Mouse (Mus musculus): Measurements from ENCODE around the gene Pmf1. TPM values are rescaled to one million over a fixed set of nuclear protein-coding genes. Genes with fewer than 3 reads are reported as not detected.
"Not testable (repeated sequence)": the region's sequence is repeated elsewhere in the genome, so short reads cannot be mapped to it uniquely, and the experiment has no call there.

Gene Pmf1
- polyA plus RNA-seq, 1 experiment from 2014 or later: 28.3 TPM

DNA sequence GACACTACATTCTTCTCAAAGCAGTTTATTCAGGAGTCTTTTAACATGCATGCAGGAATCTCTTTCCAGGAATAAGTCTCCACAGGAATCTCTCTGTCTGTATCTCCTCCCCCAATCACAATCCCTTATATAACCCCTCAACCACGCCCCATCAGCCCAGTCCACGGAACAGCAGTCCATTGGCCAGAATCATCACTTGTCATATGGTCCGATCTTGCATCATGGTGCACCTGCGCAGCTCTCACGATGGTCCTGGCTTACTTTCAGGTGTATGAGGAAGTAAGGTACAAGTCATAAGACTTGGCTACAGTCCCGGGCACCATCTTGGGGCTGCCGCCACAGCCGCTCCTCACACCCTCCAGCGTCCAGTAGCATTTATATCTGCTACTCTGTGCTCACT lies 37.5 kb downstream of the Pmf1 start, which contains the start of gene Bglap3:
Bglap3 (minus strand) TSS at position 101 of the 400 bp plus-strand sequence.
- WGBS: 93% methylated on average over 9 of the region's 9 CpGs
- not testable (repeated sequence) for ATAC-seq (ENCODE audit: low FRiP score, low TSS enrichment); H3K4me2 ChIP-seq (ENCODE audit: low read length); DNase-seq; H3K4me1 ChIP-seq (ENCODE audit: control insufficient read depth, insufficient read depth, low read length); H3K27me3 ChIP-seq (ENCODE audit: control insufficient read depth, insufficient read depth, low read length); H3K27ac ChIP-seq (replicated peaks; ENCODE audit: low read depth, low read length); H3K9ac ChIP-seq (replicated peaks; ENCODE audit: low read length); H3K36me3 ChIP-seq (ENCODE audit: control insufficient read depth, insufficient read depth, low read length); H3K9me3 ChIP-seq (ENCODE audit: control insufficient read depth, low read length); H3K4me3 ChIP-seq (replicated peaks; ENCODE audit: low read depth, low read length)

DNA sequence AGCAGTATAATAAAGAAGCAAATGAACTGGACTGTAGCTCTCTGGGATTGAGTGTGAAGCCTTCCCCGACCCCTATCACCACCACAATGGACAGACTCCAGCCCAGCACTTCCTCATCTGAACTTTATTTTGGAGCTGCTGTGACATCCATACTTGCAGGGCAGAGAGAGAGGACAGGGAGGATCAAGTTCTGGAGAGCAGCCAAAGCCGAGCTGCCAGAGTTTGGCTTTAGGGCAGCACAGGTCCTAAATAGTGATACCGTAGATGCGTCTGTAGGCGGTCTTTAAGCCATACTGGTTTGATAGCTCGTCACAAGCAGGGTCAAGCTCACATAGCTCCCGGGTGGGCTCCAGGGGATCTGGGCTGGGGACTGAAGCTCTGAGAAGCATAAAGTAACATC lies 41.6 kb downstream of the Pmf1 start:
- not testable (repeated sequence) for H3K4me1 ChIP-seq (ENCODE audit: control insufficient read depth, insufficient read depth, low read length); H3K4me3 ChIP-seq (replicated peaks; ENCODE audit: low read depth, low read length); DNase-seq; ATAC-seq (ENCODE audit: low FRiP score, low TSS enrichment); H3K27ac ChIP-seq (replicated peaks; ENCODE audit: low read depth, low read length); H3K9ac ChIP-seq (replicated peaks; ENCODE audit: low read length); H3K36me3 ChIP-seq (ENCODE audit: control insufficient read depth, insufficient read depth, low read length); H3K27me3 ChIP-seq (ENCODE audit: control insufficient read depth, insufficient read depth, low read length); H3K9me3 ChIP-seq (ENCODE audit: control insufficient read depth, low read length); H3K4me2 ChIP-seq (ENCODE audit: low read length)
- 91% methylated on average over 7 of the region's 7 CpGs for WGBS

DNA sequence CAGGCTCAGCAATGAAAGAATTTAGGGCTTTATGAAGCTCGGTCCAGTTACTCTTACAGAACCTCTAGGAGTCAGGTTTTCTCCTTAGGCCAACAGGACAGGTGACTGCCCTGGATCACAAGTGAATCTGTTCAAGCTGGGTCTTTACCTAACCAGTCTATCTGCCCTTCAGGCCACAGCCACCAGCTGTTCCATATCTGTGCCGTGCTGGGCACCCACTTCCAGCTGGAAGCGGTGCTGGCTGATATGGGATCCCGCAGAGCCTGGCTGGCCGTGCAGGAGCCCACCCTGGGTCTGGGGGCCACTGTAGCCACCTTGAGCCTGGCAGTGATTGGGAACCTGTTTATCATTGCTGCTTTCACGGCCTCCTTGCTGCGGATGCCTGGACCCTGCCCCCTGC lies 42.6 kb downstream of the Pmf1 start:
- DNase-seq; H3K36me3 ChIP-seq (ENCODE audit: control insufficient read depth, insufficient read depth, low read length); H3K4me3 ChIP-seq (replicated peaks; ENCODE audit: low read depth, low read length); H3K9ac ChIP-seq (replicated peaks; ENCODE audit: low read length); H3K27me3 ChIP-seq (ENCODE audit: control insufficient read depth, insufficient read depth, low read length); ATAC-seq (ENCODE audit: low FRiP score, low TSS enrichment); H3K27ac ChIP-seq (replicated peaks; ENCODE audit: low read depth, low read length); H3K9me3 ChIP-seq (ENCODE audit: control insufficient read depth, low read length); H3K4me1 ChIP-seq (ENCODE audit: control insufficient read depth, insufficient read depth, low read length); H3K4me2 ChIP-seq (ENCODE audit: low read length): not testable (repeated sequence)
- whole genome bisulfite sequencing: 43% methylated on average over 3 of the region's 7 CpGs

DNA sequence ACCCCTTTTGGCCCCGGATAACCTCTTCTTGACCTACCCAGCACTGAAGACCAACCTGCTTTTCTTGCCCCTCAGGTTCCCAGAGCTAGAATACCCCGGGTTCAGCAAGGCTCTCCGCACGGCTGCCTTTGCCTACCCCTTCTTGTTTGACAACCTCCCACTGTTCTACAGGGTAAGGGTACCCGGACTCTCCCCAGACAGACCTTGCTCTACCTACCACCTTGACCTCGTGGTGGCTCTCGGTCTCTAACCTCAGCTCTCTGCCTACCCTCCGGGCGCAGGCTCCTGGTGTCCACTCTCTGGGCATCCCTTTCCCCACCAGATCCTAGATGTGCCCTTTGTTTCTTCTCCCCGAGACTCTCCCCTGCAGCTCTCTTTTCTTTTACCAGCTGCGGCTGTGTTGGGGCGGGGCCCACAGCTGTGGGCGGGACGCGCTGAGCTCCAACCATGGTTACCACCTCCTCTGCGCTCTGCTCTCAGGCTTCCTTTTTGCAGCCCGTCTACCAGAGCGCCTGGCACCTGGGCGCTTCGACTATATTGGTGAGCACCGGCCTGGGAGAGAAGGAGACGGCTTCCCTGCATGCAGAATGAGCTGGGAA lies 43.2 kb downstream of the Pmf1 start:
- H3K27ac ChIP-seq (replicated peaks; ENCODE audit: low read depth, low read length); H3K9ac ChIP-seq (replicated peaks; ENCODE audit: low read length); H3K4me1 ChIP-seq (ENCODE audit: control insufficient read depth, insufficient read depth, low read length); H3K9me3 ChIP-seq (ENCODE audit: control insufficient read depth, low read length); H3K27me3 ChIP-seq (ENCODE audit: control insufficient read depth, insufficient read depth, low read length): not testable (repeated sequence)
- DNase-seq (peak; percentile 44), ATAC-seq (ENCODE audit: low FRiP score, low TSS enrichment) (peak; percentile 68)
- under 1% methylated on average over 17 of the region's 22 CpGs for WGBS
- Histone ChIP-seq H3K4me3 (replicated peaks; ENCODE audit: low read depth, low read length) (0 out of 2 replicates have a peak overlapping the region, but pooled peaks have one; percentile 10), H3K4me2 (ENCODE audit: low read length) (peak overlapping the region; percentile 37), H3K36me3 (ENCODE audit: control insufficient read depth, insufficient read depth, low read length) (peaks cover 11% of the 10 kb centered on the region)

DNA sequence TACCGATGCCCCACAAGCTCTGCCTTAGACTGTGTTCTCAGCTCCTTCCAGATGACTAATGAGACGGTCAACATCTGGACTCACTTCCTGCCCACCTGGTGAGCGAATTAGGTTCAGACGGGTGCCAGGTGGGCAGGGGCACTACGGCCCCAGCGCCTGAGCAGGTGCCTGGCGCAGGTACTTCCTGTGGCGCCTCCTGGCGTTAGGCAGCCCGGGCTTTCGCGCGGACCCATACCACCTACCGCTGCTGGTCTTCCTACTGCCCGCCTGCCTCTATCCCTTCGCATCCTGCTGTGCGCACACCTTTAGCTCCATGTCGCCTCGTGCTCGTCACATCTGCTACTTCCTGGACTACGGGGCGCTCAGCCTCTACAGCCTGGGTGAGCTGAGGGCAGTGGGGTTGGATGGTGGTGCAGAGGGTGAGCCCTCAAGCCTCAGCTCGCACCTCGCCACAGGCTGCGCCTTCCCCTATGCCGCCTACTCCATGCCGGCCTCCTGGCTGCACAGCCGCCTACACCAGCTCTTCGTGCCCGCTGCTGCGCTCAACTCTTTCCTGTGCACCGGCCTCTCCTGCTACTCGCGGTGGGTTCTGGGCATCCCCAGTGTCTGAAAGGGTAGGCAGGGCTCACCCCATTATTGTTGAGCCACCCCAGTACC lies 44.3 kb downstream of the Pmf1 start:
- no peak overlapping the region for H3K9ac ChIP-seq (replicated peaks; ENCODE audit: low read length)
- H3K27ac ChIP-seq (replicated peaks; ENCODE audit: low read depth, low read length): no peak overlapping the region
- 0 out of 2 replicates have a peak, but pooled peaks cover 4% of the 10 kb centered on the region for H3K9me3 ChIP-seq (ENCODE audit: control insufficient read depth, low read length)
- no peak overlapping the region for H3K4me2 ChIP-seq (ENCODE audit: low read length)
- H3K4me3 ChIP-seq (replicated peaks; ENCODE audit: low read depth, low read length): no peak overlapping the region
- ATAC-seq (ENCODE audit: low FRiP score, low TSS enrichment) (no peak), DNase-seq (no peak)
- WGBS: 41% methylated on average over 34 of the region's 34 CpGs
- H3K4me1 ChIP-seq (ENCODE audit: control insufficient read depth, insufficient read depth, low read length): no peaks in the 10 kb centered on the region
- H3K27me3 ChIP-seq (ENCODE audit: control insufficient read depth, insufficient read depth, low read length): peaks cover 7% of the 10 kb centered on the region
- H3K36me3 ChIP-seq (ENCODE audit: control insufficient read depth, insufficient read depth, low read length): peaks cover 22% of the 10 kb centered on the region

DNA sequence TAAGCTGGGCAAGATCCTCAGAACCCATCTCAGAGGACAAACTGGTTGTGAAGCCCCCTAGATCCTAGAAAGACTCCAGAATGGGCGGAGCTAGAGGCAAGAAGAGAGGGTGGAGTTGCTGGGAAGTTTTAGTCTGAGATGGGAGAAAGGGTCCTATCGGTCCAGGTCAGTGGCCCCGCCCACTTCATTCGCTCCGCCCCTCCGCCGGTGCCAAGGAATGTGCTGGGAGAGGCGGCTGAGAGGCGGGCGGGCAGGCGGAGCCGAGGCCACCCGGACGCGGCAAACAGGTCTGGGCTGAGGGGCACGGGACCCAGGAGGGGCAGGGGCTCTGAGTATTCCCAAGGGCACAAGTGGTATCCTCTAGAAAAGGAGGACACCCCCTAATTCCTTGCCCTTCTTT lies 45.8 kb downstream of the Pmf1 start, which contains the start of gene Paqr6:
Paqr6 (plus strand) TSS at position 248 of the 400 bp plus-strand sequence.
- no peak within 1 kb of the TSS for H3K9ac ChIP-seq (replicated peaks; ENCODE audit: low read length)
- peak; percentile 24 for DNase-seq
- peaks cover 7% of the 10 kb centered on the region for H3K27me3 ChIP-seq (ENCODE audit: control insufficient read depth, insufficient read depth, low read length)
- H3K27ac ChIP-seq (replicated peaks; ENCODE audit: low read depth, low read length): no peak within 1 kb of the TSS
- no peak within 1 kb of the TSS for H3K4me3 ChIP-seq (replicated peaks; ENCODE audit: low read depth, low read length)
- H3K36me3 ChIP-seq (ENCODE audit: control insufficient read depth, insufficient read depth, low read length): peaks cover 37% of the 10 kb centered on the region
- 2% methylated on average over 16 of the region's 16 CpGs for WGBS
- no peaks in the 10 kb centered on the region for H3K9me3 ChIP-seq (ENCODE audit: control insufficient read depth, low read length)
- no peaks in the 10 kb centered on the region for H3K4me1 ChIP-seq (ENCODE audit: control insufficient read depth, insufficient read depth, low read length)
- no peak within 1 kb of the TSS for H3K4me2 ChIP-seq (ENCODE audit: low read length)
- no peak for ATAC-seq (ENCODE audit: low FRiP score, low TSS enrichment)

DNA sequence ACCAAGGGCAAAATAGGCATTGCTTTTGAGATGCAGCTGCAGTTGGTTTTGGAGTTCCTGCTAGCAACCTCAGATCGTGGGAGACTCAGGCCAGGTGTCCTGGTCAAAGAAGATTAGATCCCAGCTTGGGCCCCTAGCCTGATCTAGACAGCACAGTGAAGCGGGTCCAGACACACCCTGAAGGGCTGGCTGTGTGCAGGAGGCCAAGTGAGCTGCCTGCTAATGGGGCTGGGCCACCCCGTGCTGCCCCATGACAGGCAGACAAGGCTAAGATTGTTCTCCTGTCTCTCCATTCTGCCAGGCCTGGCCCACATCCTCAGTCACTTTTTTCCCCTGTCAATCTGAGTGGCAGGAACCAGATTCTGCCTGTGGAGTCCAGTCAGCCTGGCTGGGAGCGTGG lies 46.4 kb downstream of the Pmf1 start:
- H3K4me3 ChIP-seq (replicated peaks; ENCODE audit: low read depth, low read length): no peak overlapping the region
- peaks cover 7% of the 10 kb centered on the region for H3K27me3 ChIP-seq (ENCODE audit: control insufficient read depth, insufficient read depth, low read length)
- H3K36me3 ChIP-seq (ENCODE audit: control insufficient read depth, insufficient read depth, low read length): peaks cover 44% of the 10 kb centered on the region
- H3K9ac ChIP-seq (replicated peaks; ENCODE audit: low read length): no peak overlapping the region
- H3K9me3 ChIP-seq (ENCODE audit: control insufficient read depth, low read length): no peaks in the 10 kb centered on the region
- H3K27ac ChIP-seq (replicated peaks; ENCODE audit: low read depth, low read length): no peak overlapping the region
- no peak overlapping the region for H3K4me2 ChIP-seq (ENCODE audit: low read length)
- DNase-seq: peak; percentile 5
- no peaks in the 10 kb centered on the region for H3K4me1 ChIP-seq (ENCODE audit: control insufficient read depth, insufficient read depth, low read length)
- 61% methylated on average over 4 of the region's 4 CpGs for WGBS
- ATAC-seq (ENCODE audit: low FRiP score, low TSS enrichment): no peak

DNA sequence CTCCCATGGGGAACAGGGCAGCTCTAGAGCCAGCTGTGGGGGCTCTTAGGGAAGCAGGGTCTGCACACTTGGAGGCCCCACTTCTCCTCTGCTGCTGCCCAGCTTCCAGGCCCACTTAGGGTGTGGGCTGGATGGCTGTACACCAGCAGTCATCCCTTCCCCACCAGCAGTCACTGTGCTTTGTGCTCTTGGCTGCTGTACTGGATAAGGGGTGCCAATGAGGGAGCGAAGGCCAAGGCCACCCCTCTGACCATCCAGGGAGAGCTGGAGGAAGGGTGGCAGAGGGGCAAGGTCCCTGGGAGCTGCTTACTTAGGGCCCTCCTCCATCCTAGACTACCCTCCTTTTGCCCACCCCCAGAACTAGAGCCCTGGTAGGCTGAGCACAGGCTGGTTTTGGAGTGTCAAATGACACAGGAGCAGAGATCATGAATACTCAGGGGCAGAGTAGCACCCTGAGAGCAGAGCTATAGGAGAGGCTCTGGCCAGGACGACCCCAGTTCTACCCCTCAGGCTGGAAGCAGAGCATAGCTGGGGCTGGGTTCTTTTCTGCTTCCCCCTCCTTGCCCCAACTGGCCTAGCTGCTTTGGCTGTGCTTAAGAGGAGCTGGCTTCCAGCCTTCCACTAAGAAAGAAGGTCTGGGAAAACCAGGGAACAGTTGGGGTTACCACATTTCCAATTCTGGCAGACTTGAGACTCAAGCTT lies 48.4 kb downstream of the Pmf1 start:
- no peak overlapping the region for H3K9ac ChIP-seq (replicated peaks; ENCODE audit: low read length)
- H3K4me1 ChIP-seq (ENCODE audit: control insufficient read depth, insufficient read depth, low read length): no peaks in the 10 kb centered on the region
- H3K9me3 ChIP-seq (ENCODE audit: control insufficient read depth, low read length): no peaks in the 10 kb centered on the region
- H3K36me3 ChIP-seq (ENCODE audit: control insufficient read depth, insufficient read depth, low read length): peaks cover 63% of the 10 kb centered on the region
- ATAC-seq (ENCODE audit: low FRiP score, low TSS enrichment) (no peak), DNase-seq (no peak)
- H3K27me3 ChIP-seq (ENCODE audit: control insufficient read depth, insufficient read depth, low read length): peaks cover 7% of the 10 kb centered on the region
- H3K4me3 ChIP-seq (replicated peaks; ENCODE audit: low read depth, low read length): no peak overlapping the region
- 89% methylated on average over 2 of the region's 2 CpGs for WGBS
- H3K4me2 ChIP-seq (ENCODE audit: low read length): no peak overlapping the region
- H3K27ac ChIP-seq (replicated peaks; ENCODE audit: low read depth, low read length): no peak overlapping the region

All from midbrain, embryonic 14.5 days (tissue).